Mouse (Mus musculus) heart, embryonic 10.5 days (tissue): ENCODE measurements around the gene Lrrc1. TPM values are rescaled to one million over a fixed set of nuclear protein-coding genes. Genes with fewer than 3 reads are reported as not detected.

Experiments
- DNase-seq: peaks from one replicate; pipeline ENCODE4 v3.0.0-alpha.2; 2017; ENCODE audit warnings: low spot score
- H3K27ac ChIP-seq: fragments of 300-500 bp; sonication (generic); 2 replicates; pipeline ENCODE4 v1.5.1; 2016; ENCODE audit warnings: mild to moderate bottlenecking
- H3K27me3 ChIP-seq: fragments of 300-500 bp; sonication (generic); 2 replicates; pipeline ENCODE4 v1.6.1; 2016; ENCODE audit warnings: mild to moderate bottlenecking; ENCODE audit not compliant: poor library complexity, insufficient read depth, severe bottlenecking
- H3K36me3 ChIP-seq: fragments of 300-500 bp; sonication (generic); 2 replicates; pipeline ENCODE4 v1.6.1; 2016; ENCODE audit warnings: mild to moderate bottlenecking, moderate library complexity
- H3K4me1 ChIP-seq: fragments of 300-500 bp; sonication (generic); 2 replicates; pipeline ENCODE4 v1.6.1; 2016; ENCODE audit warnings: mild to moderate bottlenecking
- H3K4me3 ChIP-seq: fragments of 300-500 bp; sonication (generic); 2 replicates; pipeline ENCODE4 v1.5.1; 2016; ENCODE audit warnings: mild to moderate bottlenecking, moderate library complexity
- H3K9me3 ChIP-seq: fragments of 300-500 bp; sonication (generic); 2 replicates; pipeline ENCODE4 v1.6.1; 2016; ENCODE audit warnings: mild to moderate bottlenecking, moderate library complexity
- WGBS: fragments of 180-500 bp; shearing (Covaris S2); methylation state at CpG from one replicate; pipeline ENCODE4 v1.1.7; 2016; 5-methylcytosine and 5-hydroxymethylcytosine counted together
- polyA plus RNA-seq: library from polyadenylated mRNA; unstranded; fragments of >200 nt; fragmentation: Nextera tagmentation; extraction: Ambion mirVana; gene quantifications from 2 replicates; pipeline ENCODE4 v1.2.1, GENCODE M21; 2016

Lrrc1 gene
- polyA plus RNA-seq, 1 experiment from 2014 or later: 13.5 TPM

- 51% methylated on average over 9 of the region's 9 CpGs for WGBS
- Histone ChIP-seq H3K27me3 (no peaks in the 10 kb centered on the region), H3K4me1 (peaks cover 26% of the 10 kb centered on the region), H3K36me3 (no peaks in the 10 kb centered on the region), H3K27ac (peak overlapping the region; percentile 36; the same call in 1 of the 2 replicates), H3K4me3 (no peak overlapping the region), H3K9me3 (no peaks in the 10 kb centered on the region)
- no peak for DNase-seq
These were observed 125.0 kb downstream of the Lrrc1 start for GRCm38 (mm10) chr9:77419501-77420199.

GRCm38 (mm10) chr9:77418800-77419199, 125.9 kb downstream of the Lrrc1 start:
- 64% methylated on average over 2 of the region's 2 CpGs for WGBS
- H3K36me3 ChIP-seq: no peaks in the 10 kb centered on the region
- DNase-seq: no peak
- H3K4me3 ChIP-seq: no peak overlapping the region
- H3K4me1 ChIP-seq: peaks cover 34% of the 10 kb centered on the region
- peak overlapping the region; percentile 56; the same call in 1 of the 2 replicates for H3K27ac ChIP-seq
- no peaks in the 10 kb centered on the region for H3K27me3 ChIP-seq
- H3K9me3 ChIP-seq: no peaks in the 10 kb centered on the region

- no peak for DNase-seq
- WGBS: 85% methylated on average over 4 of the region's 4 CpGs
- H3K27me3 ChIP-seq: no peaks in the 10 kb centered on the region
- no peak overlapping the region for H3K27ac ChIP-seq
- no peak overlapping the region for H3K4me3 ChIP-seq
- H3K36me3 ChIP-seq: no peaks in the 10 kb centered on the region
- peaks cover 40% of the 10 kb centered on the region for H3K4me1 ChIP-seq
- no peaks in the 10 kb centered on the region for H3K9me3 ChIP-seq
These were observed 128.2 kb downstream of the Lrrc1 start for GRCm38 (mm10) chr9:77416486-77416885.

- no peaks in the 10 kb centered on the region for H3K36me3 ChIP-seq
- 92% methylated on average over 7 of the region's 7 CpGs for WGBS
- peaks cover 44% of the 10 kb centered on the region for H3K4me1 ChIP-seq
These were observed 128.7 kb downstream of the Lrrc1 start for GRCm38 (mm10) chr9:77416002-77416401.

GRCm38 (mm10) chr9:77411830-77412425, 132.7 kb downstream of the Lrrc1 start:
- DNase-seq: no peak
- 0 out of 2 replicates have a peak overlapping the region, but pooled peaks have one; percentile 2 for H3K27ac ChIP-seq
- H3K27me3 ChIP-seq: no peaks in the 10 kb centered on the region
- no peaks in the 10 kb centered on the region for H3K36me3 ChIP-seq
- no peaks in the 10 kb centered on the region for H3K9me3 ChIP-seq
- peaks cover 37% of the 10 kb centered on the region for H3K4me1 ChIP-seq
- 87% methylated on average over 3 of the region's 3 CpGs for WGBS
- H3K4me3 ChIP-seq: no peak overlapping the region

More at GRCm38 (mm10) chr9:77416002-77416401, 128.7 kb downstream of the Lrrc1 start:
- H3K4me3 ChIP-seq: no peak overlapping the region
- H3K27me3 ChIP-seq: no peaks in the 10 kb centered on the region
- H3K9me3 ChIP-seq: no peaks in the 10 kb centered on the region
- no peak for DNase-seq
- H3K27ac ChIP-seq: no peak overlapping the region

GRCm38 (mm10) chr9:77410968-77411367, 133.7 kb downstream of the Lrrc1 start:
- Histone ChIP-seq H3K4me1 (peaks cover 37% of the 10 kb centered on the region), H3K4me3 (no peak overlapping the region), H3K36me3 (no peaks in the 10 kb centered on the region), H3K27ac (peak overlapping the region; percentile 76), H3K27me3 (no peaks in the 10 kb centered on the region), H3K9me3 (no peaks in the 10 kb centered on the region)
- WGBS: 18% methylated on average over 4 of the region's 4 CpGs
- DNase-seq: no peak

- peak overlapping the region; percentile 76 for H3K27ac ChIP-seq
- H3K4me3 ChIP-seq: no peak overlapping the region
- 55% methylated on average over 7 of the region's 7 CpGs for WGBS
- no peak for DNase-seq
- peaks cover 37% of the 10 kb centered on the region for H3K4me1 ChIP-seq
- H3K9me3 ChIP-seq: no peaks in the 10 kb centered on the region
- no peaks in the 10 kb centered on the region for H3K36me3 ChIP-seq
- no peaks in the 10 kb centered on the region for H3K27me3 ChIP-seq
These were observed 134.1 kb downstream of the Lrrc1 start for GRCm38 (mm10) chr9:77410524-77410923.

GRCm38 (mm10) chr9:77408053-77408603, 136.5 kb downstream of the Lrrc1 start:
- DNase-seq: no peak
- WGBS: 32% methylated on average over 6 of the region's 6 CpGs
- Histone ChIP-seq H3K36me3 (no peaks in the 10 kb centered on the region), H3K4me3 (no peak overlapping the region), H3K9me3 (no peaks in the 10 kb centered on the region), H3K4me1 (peaks cover 22% of the 10 kb centered on the region), H3K27me3 (no peaks in the 10 kb centered on the region), H3K27ac (no peak overlapping the region)

GRCm38 (mm10) chr9:77406906-77407305, 137.8 kb downstream of the Lrrc1 start:
- DNase-seq: no peak
- no peak overlapping the region for H3K27ac ChIP-seq
- H3K4me3 ChIP-seq: no peak overlapping the region
- H3K9me3 ChIP-seq: no peaks in the 10 kb centered on the region
- no peaks in the 10 kb centered on the region for H3K36me3 ChIP-seq
- peaks cover 22% of the 10 kb centered on the region for H3K4me1 ChIP-seq
- H3K27me3 ChIP-seq: no peaks in the 10 kb centered on the region
- 53% methylated on average over 7 of the region's 7 CpGs for WGBS

GRCm38 (mm10) chr9:77404458-77404857, 140.2 kb downstream of the Lrrc1 start:
- no peak for DNase-seq
- H3K27ac ChIP-seq: no peak overlapping the region
- no peaks in the 10 kb centered on the region for H3K27me3 ChIP-seq
- no peak overlapping the region for H3K4me3 ChIP-seq
- no peaks in the 10 kb centered on the region for H3K36me3 ChIP-seq
- WGBS: 74% methylated on average over 4 of the region's 4 CpGs
- H3K4me1 ChIP-seq: peaks cover 4% of the 10 kb centered on the region; the same call in 1 of the 2 replicates
- no peaks in the 10 kb centered on the region for H3K9me3 ChIP-seq

- no peak overlapping the region for H3K27ac ChIP-seq
- DNase-seq: no peak
- WGBS: 84% methylated on average over 6 of the region's 6 CpGs
- H3K27me3 ChIP-seq: no peaks in the 10 kb centered on the region
- no peak overlapping the region for H3K4me3 ChIP-seq
- H3K4me1 ChIP-seq: peaks cover 4% of the 10 kb centered on the region; the same call in 1 of the 2 replicates
- no peaks in the 10 kb centered on the region for H3K9me3 ChIP-seq
- H3K36me3 ChIP-seq: no peaks in the 10 kb centered on the region
These were observed 140.7 kb downstream of the Lrrc1 start for GRCm38 (mm10) chr9:77403961-77404360.

GRCm38 (mm10) chr9:77402971-77403370, 141.7 kb downstream of the Lrrc1 start:
- Histone ChIP-seq H3K4me3 (no peak overlapping the region), H3K9me3 (no peaks in the 10 kb centered on the region)

GRCm38 (mm10) chr9:77399801-77400200, 144.9 kb downstream of the Lrrc1 start:
- DNase-seq: no peak
- Histone ChIP-seq H3K27ac (no peak overlapping the region), H3K36me3 (no peaks in the 10 kb centered on the region), H3K9me3 (no peaks in the 10 kb centered on the region), H3K4me3 (no peak overlapping the region), H3K4me1 (no peaks in the 10 kb centered on the region), H3K27me3 (no peaks in the 10 kb centered on the region)
- 90% methylated on average over 5 of the region's 5 CpGs for WGBS

More at GRCm38 (mm10) chr9:77402971-77403370, 141.7 kb downstream of the Lrrc1 start:
- DNase-seq: no peak
- WGBS: 80% methylated on average over 1 of the region's 1 CpGs
- no peaks in the 10 kb centered on the region for H3K36me3 ChIP-seq
- H3K27ac ChIP-seq: no peak overlapping the region
- H3K4me1 ChIP-seq: no peaks in the 10 kb centered on the region
- H3K27me3 ChIP-seq: no peaks in the 10 kb centered on the region
